Mouse (Mus musculus) midbrain, embryonic 14.5 days (tissue): ENCODE measurements around the gene Zfp143. TPM values are rescaled to one million over a fixed set of nuclear protein-coding genes. Genes with fewer than 3 reads are reported as not detected.

Source experiments
- ATAC-seq: fragments of 200-750 bp; cut with Nextera tagmentation; 2 replicates; pipeline ENCODE4 v1.8.0; 2017; ENCODE audit warnings: moderate number of reproducible peaks, moderate library complexity; ENCODE audit not compliant: low FRiP score, low TSS enrichment
- DNase-seq: peaks from one replicate; pipeline ENCODE4 v3.0.0-alpha.2; 2015
- H3K27ac ChIP-seq: fragments of 300-500 bp; sonication (generic); replicated peaks from 2 replicates; pipeline ENCODE4 v1.5.1; 2014; ENCODE audit warnings: mild to moderate bottlenecking, low read depth, low read length, moderate library complexity
- H3K27me3 ChIP-seq: fragments of 300-500 bp; sonication (generic); 2 replicates; pipeline ENCODE4 v1.6.1; 2014; ENCODE audit warnings: low read length, control low read depth, mixed read lengths; ENCODE audit not compliant: control insufficient read depth, insufficient read depth
- H3K36me3 ChIP-seq: fragments of 300-500 bp; sonication (generic); 2 replicates; pipeline ENCODE4 v1.6.1; 2014; ENCODE audit warnings: low read length, control low read depth; ENCODE audit not compliant: control insufficient read depth, insufficient read depth
- H3K4me1 ChIP-seq: fragments of 300-500 bp; sonication (generic); 2 replicates; pipeline ENCODE4 v1.6.1; 2014; ENCODE audit warnings: mild to moderate bottlenecking, antibody characterized with exemption, low read length, control low read depth; ENCODE audit not compliant: control insufficient read depth, insufficient read depth
- H3K4me2 ChIP-seq: fragments of 300-500 bp; sonication (generic); 2 replicates; pipeline ENCODE4 v1.6.1; 2014; ENCODE audit warnings: mild to moderate bottlenecking, low read length, moderate library complexity
- H3K4me3 ChIP-seq: fragments of 300-500 bp; sonication (generic); replicated peaks from 2 replicates; pipeline ENCODE4 v1.5.1; 2014; ENCODE audit warnings: low read depth, low read length
- H3K9ac ChIP-seq: fragments of 300-500 bp; sonication (generic); replicated peaks from 2 replicates; pipeline ENCODE4 v1.6.1; 2014; ENCODE audit warnings: mild to moderate bottlenecking, low read length, moderate library complexity
- H3K9me3 ChIP-seq: fragments of 300-500 bp; sonication (generic); 2 replicates; pipeline ENCODE4 v1.6.1; 2016; ENCODE audit warnings: low read length, control low read depth, mixed read lengths; ENCODE audit not compliant: control insufficient read depth
- WGBS: fragments of 180-500 bp; shearing (Covaris S2); extraction: QIAGEN DNeasy Blood & Tissue Kit; methylation state at CpG from one replicate; pipeline ENCODE4 v1.1.7; 2014; 5-methylcytosine and 5-hydroxymethylcytosine counted together
- polyA plus RNA-seq: library from polyadenylated mRNA; unstranded; fragments of >200 nt; fragmentation: Nextera tagmentation; extraction: Ambion mirVana; gene quantifications from 2 replicates; pipeline ENCODE4 v1.2.1, GENCODE M21; 2014

Gene Zfp143
- polyA plus RNA-seq, 1 experiment from 2014 or later, result 21.7 TPM

DNA sequence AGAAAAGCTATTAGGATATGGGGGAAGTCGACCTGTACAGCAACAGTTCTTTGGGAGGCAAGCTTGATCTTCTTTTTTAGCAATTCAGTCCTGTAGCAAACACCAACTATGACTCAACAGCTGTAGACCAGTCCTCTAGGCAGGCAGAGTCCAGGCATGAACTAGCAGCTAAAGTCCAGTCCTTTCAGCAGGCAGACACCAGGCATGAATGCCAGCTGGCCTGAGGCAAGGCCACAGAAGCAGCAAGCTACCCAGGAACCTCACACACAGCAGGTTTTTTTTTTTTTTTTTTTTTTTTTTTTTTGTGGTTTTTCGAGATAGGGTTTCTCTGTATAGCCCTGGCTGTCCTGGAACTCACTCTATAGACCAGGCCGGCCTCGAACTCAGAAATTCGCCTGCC is 73.0 kb downstream of the Zfp143 start:
- DNase-seq (no peak), ATAC-seq (no peak)
- Histone ChIP-seq H3K27me3 (no peaks in the 10 kb centered on the region), H3K4me2 (no peak overlapping the region), H3K36me3 (no peaks in the 10 kb centered on the region; the same call in 1 of the 2 replicates), H3K4me3 (no peak overlapping the region), H3K4me1 (no peaks in the 10 kb centered on the region), H3K27ac (no peak overlapping the region), H3K9ac (no peak overlapping the region), H3K9me3 (no peaks in the 10 kb centered on the region)
- WGBS, result 96% methylated on average over 4 of the region's 5 CpGs

DNA sequence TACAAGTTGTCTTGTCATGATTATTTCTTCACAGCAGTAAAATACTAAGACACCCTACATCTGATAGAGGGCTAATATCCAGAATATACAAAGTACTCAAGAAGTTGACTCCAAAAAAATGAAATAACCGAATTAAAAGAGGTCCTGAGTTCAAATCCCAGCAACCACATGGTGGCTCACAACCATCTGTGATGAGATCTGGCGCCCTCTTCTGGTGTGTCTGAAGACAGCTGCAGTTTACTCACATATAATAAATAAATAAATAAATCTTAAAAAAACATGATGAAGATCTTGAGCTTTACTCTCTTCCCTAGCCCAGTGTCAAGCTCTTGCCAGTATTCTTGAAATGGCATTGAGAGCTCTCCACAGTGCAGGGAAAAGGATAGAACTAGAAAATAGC is 77.5 kb downstream of the Zfp143 start:
- Histone ChIP-seq H3K9me3 (no peaks in the 10 kb centered on the region), H3K27ac (no peak overlapping the region), H3K36me3 (peaks cover 17% of the 10 kb centered on the region), H3K4me3 (no peak overlapping the region), H3K27me3 (no peaks in the 10 kb centered on the region), H3K4me2 (no peak overlapping the region), H3K9ac (no peak overlapping the region), H3K4me1 (no peaks in the 10 kb centered on the region)
- DNase-seq, result no peak
- WGBS, result 86% methylated on average over 2 of the region's 2 CpGs
- ATAC-seq, result no peak

DNA sequence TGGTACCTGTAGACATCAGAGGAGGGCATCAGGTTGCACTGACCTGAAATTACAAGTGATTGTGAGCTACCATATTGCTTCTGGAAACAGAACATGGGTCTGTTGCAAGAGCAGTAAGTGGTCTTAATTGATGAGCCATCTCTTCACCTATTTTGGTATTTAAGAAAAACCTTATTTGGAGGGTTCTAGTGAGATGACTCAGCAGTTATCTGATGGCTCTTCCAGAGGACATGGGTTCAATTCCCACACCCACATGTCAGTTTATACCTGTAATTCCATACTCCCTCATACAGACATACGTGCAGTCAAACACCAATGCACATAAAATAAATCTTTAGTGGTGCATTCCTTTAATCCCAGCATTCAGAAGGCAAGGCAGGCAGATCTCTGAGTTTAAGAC is 82.8 kb downstream of the Zfp143 start:
- Histone ChIP-seq H3K4me1 (no peaks in the 10 kb centered on the region), H3K36me3 (peaks cover 17% of the 10 kb centered on the region), H3K4me2 (no peak overlapping the region), H3K27ac (no peak overlapping the region), H3K4me3 (no peak overlapping the region), H3K9me3 (no peaks in the 10 kb centered on the region), H3K27me3 (no peaks in the 10 kb centered on the region), H3K9ac (no peak overlapping the region)
- ATAC-seq (no peak), DNase-seq (no peak)
- WGBS, result 94% methylated on average over 1 of the region's 1 CpGs

Other genes with a start within 250 kb of the Zfp143 start
- gene Scube2, start 195.5 kb upstream of the Zfp143 start, polyA plus RNA-seq, result 2.3 and 2.8 TPM in 2 replicates
- gene Dennd5a, start 100.7 kb upstream of the Zfp143 start, polyA plus RNA-seq, result 54.6 and 57.2 TPM in 2 replicates
- 54.8 and 71.6 TPM in 2 replicates for gene Tmem41b, start 74.3 kb upstream of the Zfp143 start, polyA plus RNA-seq
- gene Ipo7, start 42.9 kb upstream of the Zfp143 start, polyA plus RNA-seq, result 19.2 and 21.3 TPM in 2 replicates
- 3.8 and 7.9 TPM in 2 replicates for gene Wee1, start 60.8 kb downstream of the Zfp143 start, polyA plus RNA-seq
- gene Swap70, start 160.5 kb downstream of the Zfp143 start, polyA plus RNA-seq, result 3.7 and 8.4 TPM in 2 replicates